Mouse (Mus musculus) MEL (cell line): ENCODE data around the gene Serpinb7. TPM values are rescaled to one million over a fixed set of nuclear protein-coding genes. Genes with fewer than 3 reads are reported as not detected.

ENCODE experiments used
- DNase-seq: peaks from one replicate; pipeline ENCODE4 v3.0.0; 2011; ENCODE audit warnings: low read depth, low spot score
- H3K27ac ChIP-seq: 2 replicates; pipeline ENCODE4 v1.5.1; 2012; ENCODE audit warnings: low read depth, mild to moderate bottlenecking, control low read depth, low read length, moderate library complexity; ENCODE audit not compliant: control insufficient read depth
- H3K27me3 ChIP-seq, 2 experiments: fragments of 150-350 bp in 1 of 2; sonication (generic) in 1 of 2; 2 replicates each; pipeline ENCODE4 v1.6.1; 2012; ENCODE audit warnings: low read length in 2 of 2, mild to moderate bottlenecking in 2 of 2, improper control_type of control experiment in 1 of 2, moderate library complexity in 1 of 2; ENCODE audit not compliant: insufficient read depth in 2 of 2, control insufficient read depth in 1 of 2
- H3K36me3 ChIP-seq, 2 experiments: 2 replicates each; pipeline ENCODE4 v1.6.1; 2012 to 2014; ENCODE audit warnings: low read length in 2 of 2, improper control_type of control experiment in 1 of 2, inconsistent platforms in 1 of 2, mild to moderate bottlenecking in 1 of 2; ENCODE audit not compliant: insufficient read depth in 2 of 2, control insufficient read depth in 1 of 2
- H3K4me1 ChIP-seq, 2 experiments: fragments of 150-350 bp in 1 of 2; sonication (generic) in 1 of 2; 2 replicates each; pipeline ENCODE4 v1.6.1; 2012; ENCODE audit warnings: low read length in 2 of 2, improper control_type of control experiment in 1 of 2, mild to moderate bottlenecking in 1 of 2; ENCODE audit not compliant: insufficient read depth in 2 of 2, control insufficient read depth in 1 of 2
- H3K4me3 ChIP-seq, 2 experiments: fragments of 150-350 bp in 1 of 2; sonication (generic) in 1 of 2; 2 replicates each; pipeline ENCODE4 v1.5.1; 2012; ENCODE audit warnings: low read depth in 2 of 2, low read length in 2 of 2, mild to moderate bottlenecking in 2 of 2, moderate library complexity in 2 of 2, control low read depth in 1 of 2, improper control_type of control experiment in 1 of 2; ENCODE audit not compliant: control insufficient read depth in 1 of 2, insufficient read depth in 1 of 2
- H3K79me2 ChIP-seq: 2 replicates; pipeline ENCODE4 v1.6.1; 2012; ENCODE audit warnings: mild to moderate bottlenecking, low read length, moderate library complexity; ENCODE audit not compliant: control insufficient read depth, poor library complexity, insufficient read depth
- H3K9ac ChIP-seq: 2 replicates; pipeline ENCODE4 v1.6.1; 2012; ENCODE audit warnings: low read depth, mild to moderate bottlenecking, control low read depth, low read length, moderate library complexity; ENCODE audit not compliant: control insufficient read depth, poor library complexity, severe bottlenecking
- H3K9me3 ChIP-seq: fragments of 150-350 bp; sonication (generic); replicated peaks from 2 replicates; pipeline ENCODE4 v1.6.1; 2012; ENCODE audit warnings: mild to moderate bottlenecking, low read length, improper control_type of control experiment, moderate library complexity; ENCODE audit not compliant: insufficient read depth
- BHLHE40 ChIP-seq: IDR thresholded peaks from 2 replicates; pipeline ENCODE4 v1.6.1; 2012; ENCODE audit warnings: low read depth, mild to moderate bottlenecking, inconsistent platforms, low read length, improper control_type of control experiment, borderline replicate concordance
- CHD1 ChIP-seq: IDR thresholded peaks from 2 replicates; pipeline ENCODE4 v1.6.1; 2012; ENCODE audit warnings: low read depth, mild to moderate bottlenecking, inconsistent platforms, low read length, improper control_type of control experiment
- CTCF ChIP-seq, 3 experiments: IDR thresholded peaks in 2 of 3; conservative IDR thresholded peaks in 1 of 3; 2 replicates each; pipeline ENCODE4 v1.5.1; 2011 to 2012; ENCODE audit warnings: low read length in 3 of 3, low read depth in 2 of 3, mild to moderate bottlenecking in 2 of 3, improper control_type of control experiment in 1 of 3, inconsistent platforms in 1 of 3, mixed read lengths in 1 of 3, moderate library complexity in 1 of 3; ENCODE audit not compliant: control insufficient read depth in 1 of 3, insufficient read depth in 1 of 3, poor library complexity in 1 of 3, severe bottlenecking in 1 of 3
- E2F4 ChIP-seq: IDR thresholded peaks from 2 replicates; pipeline ENCODE4 v1.6.1; 2011; ENCODE audit warnings: low read depth, low read length, improper control_type of control experiment, borderline replicate concordance
- ELF1 ChIP-seq: IDR thresholded peaks from 2 replicates; pipeline ENCODE4 v1.6.1; 2014; ENCODE audit warnings: low read depth, mild to moderate bottlenecking, inconsistent platforms, low read length, improper control_type of control experiment, moderate library complexity
- EP300 ChIP-seq, 2 experiments: IDR thresholded peaks; 2 replicates each; pipeline ENCODE4 v1.6.1; 2011; ENCODE audit warnings: improper control_type of control experiment in 2 of 2, low read length in 2 of 2, low read depth in 1 of 2, mild to moderate bottlenecking in 1 of 2
- ETS1 ChIP-seq: IDR thresholded peaks from 2 replicates; pipeline ENCODE4 v1.6.1; 2012; ENCODE audit warnings: low read depth, mild to moderate bottlenecking, inconsistent platforms, low read length, improper control_type of control experiment, moderate library complexity
- GABPA ChIP-seq: IDR thresholded peaks from 2 replicates; pipeline ENCODE4 v1.6.1; 2012; ENCODE audit warnings: low read depth, mild to moderate bottlenecking, inconsistent platforms, low read length, improper control_type of control experiment, moderate library complexity
- GATA1 ChIP-seq: IDR thresholded peaks from 2 replicates; pipeline ENCODE4 v1.6.1; 2011; ENCODE audit warnings: low read depth, low read length, improper control_type of control experiment
- HCFC1 ChIP-seq: IDR thresholded peaks from 2 replicates; pipeline ENCODE4 v1.6.1; 2012; ENCODE audit warnings: low read depth, mild to moderate bottlenecking, inconsistent platforms, low read length, improper control_type of control experiment, moderate library complexity
- KAT2A ChIP-seq: conservative IDR thresholded peaks from 2 replicates; pipeline ENCODE4 v1.6.1; 2012; ENCODE audit warnings: low read depth, low read length, improper control_type of control experiment, inconsistent platforms
- MAFK ChIP-seq: IDR thresholded peaks from 2 replicates; pipeline ENCODE4 v1.6.1; 2011; ENCODE audit warnings: low read depth, mild to moderate bottlenecking, low read length, improper control_type of control experiment, borderline replicate concordance
- MAX ChIP-seq: IDR thresholded peaks from 2 replicates; pipeline ENCODE4 v1.6.1; 2011; ENCODE audit warnings: low read length, improper control_type of control experiment
- MYB ChIP-seq: IDR thresholded peaks from 2 replicates; pipeline ENCODE4 v1.6.1; 2011; ENCODE audit warnings: mild to moderate bottlenecking, low read depth, low read length, improper control_type of control experiment
- MYC ChIP-seq: IDR thresholded peaks from 2 replicates; pipeline ENCODE4 v1.6.1; 2011; ENCODE audit warnings: low read depth, mild to moderate bottlenecking, low read length, improper control_type of control experiment, moderate library complexity
- NELFE ChIP-seq: IDR thresholded peaks from 2 replicates; pipeline ENCODE4 v1.6.1; 2011; ENCODE audit warnings: low read depth, low read length, improper control_type of control experiment
- NRF1 ChIP-seq: IDR thresholded peaks from 2 replicates; pipeline ENCODE4 v1.6.1; 2014; ENCODE audit warnings: low read depth, mild to moderate bottlenecking, inconsistent platforms, low read length, improper control_type of control experiment, moderate library complexity; ENCODE audit not compliant: poor library complexity, insufficient read depth, severe bottlenecking
- POLR2A ChIP-seq, 2 experiments: IDR thresholded peaks; 2 replicates each; pipeline ENCODE4 v1.6.1; 2011 to 2012; ENCODE audit warnings: low read length in 2 of 2, mild to moderate bottlenecking in 2 of 2, control low read depth in 1 of 2, improper control_type of control experiment in 1 of 2, low read depth in 1 of 2, moderate library complexity in 1 of 2; ENCODE audit not compliant: control insufficient read depth in 1 of 2, insufficient read depth in 1 of 2, poor library complexity in 1 of 2
- POLR2AphosphoS2 ChIP-seq: IDR thresholded peaks from 2 replicates; pipeline ENCODE4 v1.6.1; 2011; ENCODE audit warnings: low read length, improper control_type of control experiment
- POLR2AphosphoS5 ChIP-seq: IDR thresholded peaks from 2 replicates; pipeline ENCODE4 v1.6.1; 2012; ENCODE audit warnings: low read depth, borderline replicate concordance, mild to moderate bottlenecking, inconsistent platforms, low read length, moderate library complexity, mixed read lengths
- RAD21 ChIP-seq: IDR thresholded peaks from 2 replicates; pipeline ENCODE4 v1.6.1; 2011; ENCODE audit warnings: mild to moderate bottlenecking, low read depth, low read length, improper control_type of control experiment
- RCOR1 ChIP-seq: IDR thresholded peaks from 2 replicates; pipeline ENCODE4 v1.6.1; 2012; ENCODE audit warnings: low read depth, mild to moderate bottlenecking, inconsistent platforms, low read length, improper control_type of control experiment
- SMC3 ChIP-seq: IDR thresholded peaks from 2 replicates; pipeline ENCODE4 v1.6.1; 2011; ENCODE audit warnings: low read depth, low read length, improper control_type of control experiment
- TAL1 ChIP-seq: IDR thresholded peaks from 2 replicates; pipeline ENCODE4 v1.6.1; 2012; ENCODE audit warnings: mild to moderate bottlenecking, inconsistent platforms, low read length, moderate library complexity, mixed read lengths
- TBP ChIP-seq: IDR thresholded peaks from 2 replicates; pipeline ENCODE4 v1.8.0; 2011; ENCODE audit warnings: low read depth, low read length, improper control_type of control experiment
- USF1 ChIP-seq: IDR thresholded peaks from 2 replicates; pipeline ENCODE4 v1.6.1; 2014; ENCODE audit warnings: low read depth, mild to moderate bottlenecking, inconsistent platforms, low read length, improper control_type of control experiment, moderate library complexity
- USF2 ChIP-seq, 2 experiments: IDR thresholded peaks; 2 replicates each; pipeline ENCODE4 v1.6.1; 2011 to 2012; ENCODE audit warnings: improper control_type of control experiment in 2 of 2, low read length in 2 of 2, borderline replicate concordance in 1 of 2, inconsistent platforms in 1 of 2, low read depth in 1 of 2, mild to moderate bottlenecking in 1 of 2; ENCODE audit not compliant: insufficient read depth in 1 of 2
- ZC3H11A ChIP-seq: IDR thresholded peaks from 2 replicates; pipeline ENCODE4 v1.6.1; 2012; ENCODE audit warnings: low read depth, mild to moderate bottlenecking, inconsistent platforms, low read length, improper control_type of control experiment
- ZKSCAN1 ChIP-seq: IDR thresholded peaks from 2 replicates; pipeline ENCODE4 v1.6.1; 2012; ENCODE audit warnings: low read depth, mild to moderate bottlenecking, inconsistent platforms, low read length, improper control_type of control experiment, moderate library complexity
- ZNF384 ChIP-seq: IDR thresholded peaks from 2 replicates; pipeline ENCODE4 v1.6.1; 2012; ENCODE audit warnings: low read depth, mild to moderate bottlenecking, inconsistent platforms, low read length, improper control_type of control experiment
- polyA plus RNA-seq, 2 experiments: library from polyadenylated mRNA; stranded (reverse) in 1 of 2; unstranded in 1 of 2; fragments of >175 nt in 1 of 2; fragments of >200 nt in 1 of 2; gene quantifications; 2 replicates each; pipeline versions ENCODE4 v1.2.1 to v1.2.4; 2012; ENCODE audit warnings: low replicate concordance in 2 of 2, low read depth in 1 of 2; ENCODE audit not compliant: insufficient read length in 2 of 2, insufficient read depth in 1 of 2, missing spikeins in 1 of 2
- total RNA-seq: library from RNA; depleted of rRNA; stranded (reverse); fragments of 300-350 nt; gene quantifications from 2 replicates; pipeline ENCODE4 v1.2.3, GENCODE M21; 2012

The Serpinb7 gene
- total and polyA plus RNA-seq, 3 experiments: not detected

- peaks cover 0 to 5% of the 10 kb centered on the region in 2 experiments; a peak in 2 of 4 replicates for H3K27me3 ChIP-seq
- H3K79me2 ChIP-seq: no peaks in the 10 kb centered on the region
- no peaks in the 10 kb centered on the region for H3K9me3 ChIP-seq
- peaks cover 0 to 2% of the 10 kb centered on the region in 2 experiments; a peak in 1 of 4 replicates for H3K36me3 ChIP-seq
- TF ChIP-seq MYB (no peak), POLR2AphosphoS2 (no peak), ZC3H11A (peak; percentile 70), CTCF (IDR thresholded peaks at IDR 0.05 in 2 of 3, conservative IDR thresholded peaks at IDR 0.05 in 1 of 3; ENCODE audit: control insufficient read depth in 1 of 3, insufficient read depth in 1 of 3, low read depth in 2 of 3, low read length in 3 of 3, poor library complexity in 1 of 3, severe bottlenecking in 1 of 3) (peak in 1 of 3 experiments; percentile 58; a peak in 2 of 6 replicates), USF2 (IDR thresholded peaks at IDR 0.05; ENCODE audit: borderline replicate concordance in 1 of 2, insufficient read depth in 1 of 2, low read depth in 1 of 2, low read length in 2 of 2) (no peak), ELF1 (no peak), NELFE (no peak), RAD21 (peak; percentile 72), MAFK (no peak), SMC3 (peak; percentile 79), TBP (no peak)
- no peak for DNase-seq
- no peak overlapping the region for H3K9ac ChIP-seq
- H3K4me1 ChIP-seq: no peaks in the 10 kb centered on the region
- no peak overlapping the region for H3K27ac ChIP-seq
- H3K4me3 ChIP-seq: no peak overlapping the region
Observed at GRCm38 (mm10) chr1:107479909-107480308, 80.5 kb downstream of the Serpinb7 start.

- Histone ChIP-seq H3K79me2 (no peaks in the 10 kb centered on the region), H3K9me3 (no peaks in the 10 kb centered on the region), H3K4me3 (peak overlapping the region; percentile 31 to 38), H3K27ac (no peak overlapping the region), H3K4me1 (no peaks in the 10 kb centered on the region), H3K27me3 (peaks cover 0 to 3% of the 10 kb centered on the region in 2 experiments; a peak in 2 of 4 replicates), H3K9ac (peak overlapping the region; percentile 20), H3K36me3 (peaks cover 0 to 2% of the 10 kb centered on the region in 2 experiments; a peak in 1 of 4 replicates)
- peak; percentile 91 for DNase-seq
- 0 out of 2 replicates have a peak, but pooled peaks have one; percentile 4 for TF ChIP-seq GABPA
- no peak for TF ChIP-seq USF1
- TF ChIP-seq CTCF (IDR thresholded peaks at IDR 0.05 in 2 of 3, conservative IDR thresholded peaks at IDR 0.05 in 1 of 3; ENCODE audit: control insufficient read depth in 1 of 3, insufficient read depth in 1 of 3, low read depth in 2 of 3, low read length in 3 of 3, poor library complexity in 1 of 3, severe bottlenecking in 1 of 3): peak; percentile 89 to 99 (median 90)
- no peak for TF ChIP-seq ETS1
- peak; percentile 57; the same call in 1 of the 2 replicates for TF ChIP-seq MYC
- TF ChIP-seq MYB: no peak
- TF ChIP-seq ZKSCAN1: no peak
- 0 out of 2 replicates have a peak, but pooled peaks have one; percentile 18 for TF ChIP-seq NELFE
- no peak for TF ChIP-seq TAL1
- no peak for TF ChIP-seq GATA1
- no peak for TF ChIP-seq USF2 (IDR thresholded peaks at IDR 0.05; ENCODE audit: borderline replicate concordance in 1 of 2, insufficient read depth in 1 of 2, low read depth in 1 of 2, low read length in 2 of 2)
- TF ChIP-seq POLR2A (IDR thresholded peaks at IDR 0.05; ENCODE audit: control insufficient read depth in 1 of 2, insufficient read depth in 1 of 2, low read depth in 1 of 2, low read length in 2 of 2, poor library complexity in 1 of 2): no peak
- peak; percentile 57 for TF ChIP-seq BHLHE40
- TF ChIP-seq ZNF384: peak; percentile 36; the same call in 1 of the 2 replicates
- no peak for TF ChIP-seq EP300 (IDR thresholded peaks at IDR 0.05; ENCODE audit: low read depth in 1 of 2, low read length in 2 of 2)
- TF ChIP-seq NRF1: peak; percentile 63
- no peak for TF ChIP-seq MAX
- TF ChIP-seq KAT2A: no peak
- TF ChIP-seq POLR2AphosphoS5: no peak
- TF ChIP-seq RAD21: peak; percentile 100
- peak; percentile 100 for TF ChIP-seq SMC3
- no peak for TF ChIP-seq CHD1
- TF ChIP-seq E2F4: no peak
- 0 out of 2 replicates have a peak, but pooled peaks have one; percentile 42 for TF ChIP-seq HCFC1
- TF ChIP-seq RCOR1: no peak
- TF ChIP-seq ELF1: peak; percentile 42; the same call in 1 of the 2 replicates
Observed at GRCm38 (mm10) chr1:107481452-107481851, 82.0 kb downstream of the Serpinb7 start.
